ENCODE assay signal across 8 mouse cellular contexts in genomic region chr12:71014845-71015362, GRCm38 (mm10). TPM values are rescaled to one million over a fixed set of nuclear protein-coding genes. Genes with fewer than 3 reads are reported as not detected.
DNase-seq lines count a peak whose midpoint lies in the region; ATAC-seq and TF ChIP-seq lines count a peak whose summit lies in the region.

No protein-coding gene starts in this region.

- TF ChIP-seq EP300 in heart, postnatal 0 days (IDR thresholded peaks at IDR 0.05; ENCODE audit: low read depth), result no peak

- no peak for TF ChIP-seq CTCF in spleen, adult 2 months (IDR thresholded peaks at IDR 0.05; ENCODE audit: extremely low read depth, insufficient read depth, insufficient read length, insufficient replicate concordance)
- no peak for TF ChIP-seq CTCF in heart, postnatal 0 days (IDR thresholded peaks at IDR 0.05; ENCODE audit: low read depth)
- no peak for TF ChIP-seq CTCF in small intestine, adult 2 months (IDR thresholded peaks at IDR 0.05; ENCODE audit: extremely low read depth, insufficient read length, insufficient replicate concordance, low read depth, low read length)

- H3K4me1 ChIP-seq in erythroblast, embryonic 14.5 days (ENCODE audit: control insufficient read depth), result peaks cover 41% of the 10 kb centered on the region
- H3K4me1 ChIP-seq in spleen, adult 2 months (ENCODE audit: control insufficient read depth, insufficient read depth, insufficient read length), result peaks cover 8% of the 10 kb centered on the region
- peaks cover 23% of the 10 kb centered on the region for H3K4me1 ChIP-seq in heart, postnatal 0 days (ENCODE audit: control insufficient read depth, insufficient read depth)
- H3K4me1 ChIP-seq in liver, embryonic 12.5 days, result peaks cover 30% of the 10 kb centered on the region
- H3K4me1 ChIP-seq in small intestine, adult 2 months (ENCODE audit: control insufficient read depth, insufficient read depth, insufficient read length, low read length), result 0 out of 2 replicates have a peak, but pooled peaks cover 2% of the 10 kb centered on the region

- no peak for ATAC-seq in erythroblast, adult 5-6 weeks (replicated peaks; ENCODE audit: low FRiP score, poor library complexity, severe bottlenecking)
- ATAC-seq in heart, postnatal 0 days (ENCODE audit: insufficient read depth, low read depth), result peak; percentile 68
- peak; percentile 74; the same call in 1 of the 2 replicates for ATAC-seq in liver, embryonic 12.5 days

- DNase-seq in spleen, adult 2 months (ENCODE audit: low read depth in 1 of 2, low spot score in 2 of 2), result no peak
- DNase-seq in spleen, postnatal 10 days (ENCODE audit: low spot score in 2 of 2), result no peak
- DNase-seq in heart, postnatal 0 days (ENCODE audit: low spot score), result peak; percentile 54
- DNase-seq in natural killer cell, adult 2 months (ENCODE audit: low spot score in 2 of 2), result no peak

- H3K36me3 ChIP-seq in erythroblast, embryonic 14.5 days (ENCODE audit: control insufficient read depth), result peaks cover 49% of the 10 kb centered on the region
- peaks cover 14% of the 10 kb centered on the region for H3K36me3 ChIP-seq in spleen, adult 2 months (ENCODE audit: control insufficient read depth, insufficient read depth, low read length)
- peaks cover 31% of the 10 kb centered on the region for H3K36me3 ChIP-seq in heart, postnatal 0 days (replicated peaks; ENCODE audit: control insufficient read depth, insufficient read depth, low read length)
- peaks cover 36% of the 10 kb centered on the region for H3K36me3 ChIP-seq in liver, embryonic 12.5 days
- peaks cover 24% of the 10 kb centered on the region for H3K36me3 ChIP-seq in small intestine, adult 2 months (ENCODE audit: control insufficient read depth, insufficient read depth, low read length)

- H3K4me2 ChIP-seq in heart, postnatal 0 days (ENCODE audit: low read depth, low read length), result peak overlapping the region; percentile 83
- peak overlapping the region; percentile 84 for H3K4me2 ChIP-seq in liver, embryonic 12.5 days

- peak overlapping the region; percentile 100 for H3K4me3 ChIP-seq in erythroblast, embryonic 14.5 days (replicated peaks)
- peak overlapping the region; percentile 89 for H3K4me3 ChIP-seq in spleen, adult 2 months (ENCODE audit: extremely low read depth, insufficient read depth, insufficient read length)
- peak overlapping the region; percentile 90 for H3K4me3 ChIP-seq in heart, postnatal 0 days (ENCODE audit: low read depth, low read length)
- peak overlapping the region; percentile 94 for H3K4me3 ChIP-seq in liver, embryonic 12.5 days
- H3K4me3 ChIP-seq in small intestine, adult 2 months (ENCODE audit: low read depth, low read length), result peak overlapping the region; percentile 94

- H3K27me3 ChIP-seq in erythroblast, embryonic 14.5 days (ENCODE audit: control insufficient read depth), result no peaks in the 10 kb centered on the region
- 0 out of 2 replicates have a peak, but pooled peaks cover 1% of the 10 kb centered on the region for H3K27me3 ChIP-seq in spleen, adult 2 months (ENCODE audit: control insufficient read depth, insufficient read depth, low read length)
- H3K27me3 ChIP-seq in heart, postnatal 0 days (ENCODE audit: control insufficient read depth, insufficient read depth, low read length), result no peaks in the 10 kb centered on the region
- no peaks in the 10 kb centered on the region for H3K27me3 ChIP-seq in liver, embryonic 12.5 days (replicated peaks)
- H3K27me3 ChIP-seq in small intestine, adult 2 months (ENCODE audit: control insufficient read depth, insufficient read depth, low read length), result no peaks in the 10 kb centered on the region

- TF ChIP-seq POLR2A in spleen, adult 2 months (IDR thresholded peaks at IDR 0.05; ENCODE audit: low read depth, low read length), result no peak
- no peak for TF ChIP-seq POLR2A in small intestine, adult 2 months (IDR thresholded peaks at IDR 0.05; ENCODE audit: low read depth, low read length)

- WGBS in spleen, adult 2 months, result under 1% methylated on average over 32 of the region's 32 CpGs
- WGBS in heart, postnatal 0 days, result under 1% methylated on average over 32 of the region's 32 CpGs
- under 1% methylated on average over 30 of the region's 32 CpGs for WGBS in liver, embryonic 12.5 days (ENCODE audit: insufficient replicate concordance)
- under 1% methylated on average over 32 of the region's 32 CpGs for WGBS in small intestine, adult 2 months

- peak overlapping the region; percentile 83 for H3K9ac ChIP-seq in heart, postnatal 0 days (replicated peaks; ENCODE audit: low read depth, low read length)
- H3K9ac ChIP-seq in liver, embryonic 12.5 days, result peak overlapping the region; percentile 84

- no peaks in the 10 kb centered on the region for H3K9me3 ChIP-seq in erythroblast, embryonic 14.5 days (ENCODE audit: control insufficient read depth, low read length)
- no peaks in the 10 kb centered on the region for H3K9me3 ChIP-seq in heart, postnatal 0 days (replicated peaks; ENCODE audit: control insufficient read depth, low read length)
- no peaks in the 10 kb centered on the region for H3K9me3 ChIP-seq in liver, embryonic 12.5 days (replicated peaks)

- H3K27ac ChIP-seq in spleen, adult 2 months (ENCODE audit: insufficient read depth, low read length), result peak overlapping the region; percentile 99
- peak overlapping the region; percentile 99 for H3K27ac ChIP-seq in heart, postnatal 0 days (ENCODE audit: low read depth)
- H3K27ac ChIP-seq in liver, embryonic 12.5 days, result peak overlapping the region; percentile 95
- H3K27ac ChIP-seq in small intestine, adult 2 months (ENCODE audit: insufficient read depth, low read depth, low read length), result peak overlapping the region; percentile 99

RNA-seq across cellular contexts. Expression of gene Arid4a, which starts 0.9 kb away (rescaled TPM):
- 0.94 and 1.4 TPM in 2 replicates for polyA plus RNA-seq in erythroblast, embryonic 14.5 days (2012)
- total RNA-seq in erythroblast, adult 5-6 weeks (2015; ENCODE audit: low replicate concordance), result 17.9 and 21.3 TPM in 2 replicates
- total RNA-seq in erythroblast, adult 5-6 weeks (2017; ENCODE audit: low replicate concordance), result 41.5 and 57.6 TPM in 2 replicates
- polyA plus RNA-seq in spleen, adult 2 months (2012; rRNA removed), result 4.7 and 5.0 TPM in 2 replicates
- 3.2 and 6.9 TPM in 2 replicates for total RNA-seq in heart, postnatal 0 days (2014; rRNA removed; ENCODE audit: low replicate concordance)
- 18.1 and 21.4 TPM in 2 replicates for polyA plus RNA-seq in heart, postnatal 0 days (2015; fragmentation: Nextera tagmentation; extraction: Ambion mirVana)
- 23.4 and 24.1 TPM in 2 replicates for polyA plus RNA-seq in liver, embryonic 12.5 days (2016; fragmentation: Nextera tagmentation; extraction: Ambion mirVana)
- 2.3 and 2.4 TPM in 2 replicates for polyA plus RNA-seq in small intestine, adult 2 months (2012; rRNA removed)

RNA-seq across cellular contexts. Expression of gene Psma3, which starts 40.5 kb away (rescaled TPM):
- 1.9 and 2.3 TPM in 2 replicates for polyA plus RNA-seq in erythroblast, embryonic 14.5 days (2012)
- total RNA-seq in erythroblast, adult 5-6 weeks (2015; ENCODE audit: low replicate concordance), result 105 and 133 TPM in 2 replicates
- total RNA-seq in erythroblast, adult 5-6 weeks (2017; ENCODE audit: low replicate concordance), result 67.8 and 119 TPM in 2 replicates
- polyA plus RNA-seq in spleen, adult 2 months (2012; rRNA removed), result 9.9 and 11.0 TPM in 2 replicates
- 94.8 and 128 TPM in 2 replicates for total RNA-seq in heart, postnatal 0 days (2014; rRNA removed; ENCODE audit: low replicate concordance)
- 487 and 507 TPM in 2 replicates for polyA plus RNA-seq in heart, postnatal 0 days (2015; fragmentation: Nextera tagmentation; extraction: Ambion mirVana)
- 468 and 481 TPM in 2 replicates for polyA plus RNA-seq in liver, embryonic 12.5 days (2016; fragmentation: Nextera tagmentation; extraction: Ambion mirVana)
- 4.4 and 7.1 TPM in 2 replicates for polyA plus RNA-seq in small intestine, adult 2 months (2012; rRNA removed)

Comparison
In these comparisons a context has a peak if more than half of its experiments do, and no peak if none do; other contexts are left out.
1. RNA of gene Psma3, which starts 40.5 kb away (polyA plus RNA-seq): 487 to 507 TPM in heart, postnatal 0 days and 468 to 481 TPM in liver, embryonic 12.5 days; 9.9 to 11.0 TPM in spleen, adult 2 months, 4.4 to 7.1 TPM in small intestine, adult 2 months and 1.9 to 2.3 TPM in erythroblast, embryonic 14.5 days; every median in the first group is over 10 times any median in the second.
2. Peak in every context shown above with its lines, with median percentiles within 50 percentile points of each other: H3K4me3 ChIP-seq and H3K27ac ChIP-seq.